Mouse (Mus musculus) kidney, adult 2 months (tissue): ENCODE measurements at regions not wholly inside any gene's neighbourhood (a gene's known extent, or its start where the extent isn't known, plus 50 kb on each side); places are given as distances from the start of the nearest gene placed in this dataset.

ENCODE experiments used
- DNase-seq: peaks from one replicate; pipeline ENCODE4 v3.0.0; 2021
- H3K27ac ChIP-seq: fragments of 200-500 bp; 2 replicates; pipeline ENCODE4 v1.5.1; 2012; ENCODE audit warnings: low read depth, low read length, control low read depth, inconsistent platforms; ENCODE audit not compliant: insufficient read depth
- H3K27me3 ChIP-seq: fragments of 200-500 bp; replicated peaks from 2 replicates; pipeline ENCODE4 v1.6.1; 2012; ENCODE audit warnings: mild to moderate bottlenecking, moderate library complexity, low read length, inconsistent platforms; ENCODE audit not compliant: control insufficient read depth, insufficient read depth
- H3K36me3 ChIP-seq: fragments of 200-500 bp; 2 replicates; pipeline ENCODE4 v1.6.1; 2012; ENCODE audit warnings: mild to moderate bottlenecking, moderate library complexity, low read length, inconsistent platforms; ENCODE audit not compliant: control insufficient read depth, insufficient read depth
- H3K4me1 ChIP-seq: fragments of 200-500 bp; 2 replicates; pipeline ENCODE4 v1.6.1; 2011; ENCODE audit warnings: low read length; ENCODE audit not compliant: control insufficient read depth, insufficient read depth
- H3K4me3 ChIP-seq: fragments of 200-500 bp; 2 replicates; pipeline ENCODE4 v1.5.1; 2011; ENCODE audit warnings: mild to moderate bottlenecking, low read depth, low read length, control low read depth; ENCODE audit not compliant: insufficient read depth
- CTCF ChIP-seq: fragments of 200-500 bp; conservative IDR thresholded peaks from 2 replicates; pipeline ENCODE4 v1.5.1; 2011; ENCODE audit warnings: low read depth, mild to moderate bottlenecking, control low read depth, low read length, moderate library complexity, mixed read lengths; ENCODE audit not compliant: insufficient read depth, insufficient read length
- POLR2A ChIP-seq: fragments of 200-500 bp; IDR thresholded peaks from one replicate; pipeline ENCODE4 v1.6.1; 2011; ENCODE audit warnings: low read depth, low read length, control low read depth
- WGBS: fragments of 180-500 bp; shearing (Covaris S2); methylation state at CpG from one replicate; pipeline ENCODE4 v1.1.7; 2018; 5-methylcytosine and 5-hydroxymethylcytosine counted together

DNA sequence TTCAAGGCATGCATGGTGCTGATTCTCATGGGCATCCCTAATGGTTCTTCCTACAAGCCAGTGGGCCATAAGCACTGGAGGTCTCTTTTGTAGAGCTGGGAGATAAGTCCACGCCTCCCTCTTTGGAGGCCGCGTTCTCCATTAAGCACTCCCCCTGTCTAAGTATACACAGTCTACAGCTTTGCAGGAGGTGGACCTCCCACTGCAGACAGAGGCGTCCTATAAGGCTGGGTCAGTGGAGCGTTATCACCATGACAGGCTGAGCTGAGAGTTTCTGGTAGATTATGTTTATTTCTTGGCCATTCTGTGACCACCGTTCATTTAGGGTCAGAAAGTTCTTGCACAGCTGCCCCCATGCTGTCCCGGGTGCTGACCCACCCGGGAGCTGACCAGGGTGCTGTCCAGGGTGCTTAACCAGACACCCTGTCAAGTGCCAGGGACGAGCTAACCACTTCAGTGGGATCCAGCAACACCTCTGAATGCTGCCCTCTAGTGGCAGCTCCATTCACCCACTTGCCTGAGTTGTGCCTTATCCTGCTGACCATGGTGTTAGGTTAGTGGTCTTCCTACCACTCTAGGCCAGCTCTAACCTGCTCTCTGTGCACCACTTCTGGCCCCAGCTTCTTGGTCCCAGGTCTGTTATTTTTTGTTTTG is 248.6 kb upstream of the Cdh4 start:
- TF ChIP-seq POLR2A (no peak), CTCF (peak; percentile 95)
- peak; percentile 73 for DNase-seq
- H3K27me3 ChIP-seq, result no peaks in the 10 kb centered on the region
- H3K4me3 ChIP-seq, result no peak overlapping the region
- H3K27ac ChIP-seq, result no peak overlapping the region
- 24% methylated on average over 9 of the region's 9 CpGs for WGBS
- no peaks in the 10 kb centered on the region for H3K36me3 ChIP-seq
- H3K4me1 ChIP-seq, result no peaks in the 10 kb centered on the region

DNA sequence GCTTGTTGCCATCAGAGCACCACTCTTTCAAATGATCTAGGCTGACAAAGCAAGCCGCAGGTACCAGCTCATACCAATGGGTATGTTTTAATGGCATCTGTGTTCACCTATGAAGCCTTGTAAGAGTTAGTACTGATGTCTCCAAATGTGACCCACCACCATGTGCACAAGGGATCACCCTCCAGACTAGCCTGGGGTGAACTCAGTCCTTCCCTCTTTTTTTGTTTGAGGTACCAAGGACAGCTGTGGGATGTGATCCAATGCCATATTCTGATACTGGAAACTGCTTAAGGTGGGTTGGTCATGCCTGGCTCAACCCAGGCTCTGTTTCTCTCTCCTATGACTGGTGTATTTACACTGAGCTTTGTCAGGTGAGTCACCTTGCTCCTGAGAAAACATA is 244.8 kb upstream of the Cdh4 start:
- DNase-seq, result no peak
- 92% methylated on average over 1 of the region's 1 CpGs for WGBS
- no peaks in the 10 kb centered on the region for H3K27me3 ChIP-seq
- H3K4me3 ChIP-seq, result no peak overlapping the region
- no peaks in the 10 kb centered on the region for H3K36me3 ChIP-seq
- no peak overlapping the region for H3K27ac ChIP-seq
- H3K4me1 ChIP-seq, result no peaks in the 10 kb centered on the region
- TF ChIP-seq CTCF (no peak), POLR2A (no peak)

DNA sequence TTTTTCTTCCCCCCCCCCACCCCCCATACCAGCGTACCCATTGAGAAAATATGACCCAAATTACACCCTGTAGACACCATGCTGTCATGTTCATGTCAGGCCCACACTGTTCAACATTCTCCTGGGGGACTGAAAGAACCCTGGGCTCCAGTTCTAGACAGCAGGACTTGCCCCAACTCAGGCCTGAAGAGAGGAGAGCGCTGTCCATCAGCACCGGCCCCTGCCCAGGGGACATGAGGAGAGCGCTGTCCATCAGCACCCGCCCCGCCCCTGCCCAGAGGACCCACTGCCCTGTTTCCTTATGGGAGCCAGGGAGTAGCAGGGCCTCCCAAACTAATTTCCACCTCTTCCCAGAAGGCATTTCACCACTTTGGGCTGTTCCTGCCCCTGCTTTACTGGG is 241.7 kb upstream of the Cdh4 start:
- Histone ChIP-seq H3K27me3 (no peaks in the 10 kb centered on the region), H3K4me3 (no peak overlapping the region), H3K4me1 (no peaks in the 10 kb centered on the region), H3K36me3 (no peaks in the 10 kb centered on the region), H3K27ac (no peak overlapping the region)
- 8% methylated on average over 6 of the region's 6 CpGs for WGBS
- no peak for DNase-seq
- TF ChIP-seq POLR2A (no peak), CTCF (no peak)

DNA sequence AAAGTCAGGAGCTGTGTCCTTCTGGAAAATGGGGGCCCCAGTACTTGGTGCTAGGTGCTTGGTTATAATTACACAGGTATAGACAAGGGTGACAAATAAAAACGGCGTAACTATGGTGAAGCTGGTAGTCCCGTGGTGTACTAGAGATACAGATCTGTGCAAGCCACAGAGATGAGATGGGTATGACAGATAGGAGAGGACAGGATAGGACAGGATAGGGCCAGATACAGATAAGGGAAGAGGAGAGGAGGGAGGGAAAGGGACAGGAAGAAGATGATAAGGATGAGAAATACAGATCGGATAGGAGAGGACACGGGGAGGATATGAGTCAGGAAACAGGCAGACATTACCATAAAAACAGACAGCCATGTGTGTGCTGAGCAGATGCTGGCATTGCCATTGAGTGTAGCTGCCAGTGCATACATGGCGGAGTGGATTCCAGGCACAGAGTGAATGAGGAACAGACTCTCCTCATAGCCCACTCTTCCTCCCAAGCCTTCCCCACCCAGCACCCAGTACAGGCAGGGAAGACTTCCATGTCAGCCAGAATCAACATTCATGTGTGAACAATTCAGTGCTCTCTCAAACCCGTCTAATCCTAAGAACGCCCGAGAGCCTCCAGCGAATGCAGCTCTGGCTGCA is 231.9 kb upstream of the Cdh4 start:
- no peak overlapping the region for H3K4me3 ChIP-seq
- no peaks in the 10 kb centered on the region for H3K27me3 ChIP-seq
- H3K36me3 ChIP-seq, result no peaks in the 10 kb centered on the region
- TF ChIP-seq POLR2A (no peak), CTCF (no peak)
- H3K27ac ChIP-seq, result no peak overlapping the region
- H3K4me1 ChIP-seq, result no peaks in the 10 kb centered on the region
- DNase-seq, result no peak
- 70% methylated on average over 10 of the region's 10 CpGs for WGBS

DNA sequence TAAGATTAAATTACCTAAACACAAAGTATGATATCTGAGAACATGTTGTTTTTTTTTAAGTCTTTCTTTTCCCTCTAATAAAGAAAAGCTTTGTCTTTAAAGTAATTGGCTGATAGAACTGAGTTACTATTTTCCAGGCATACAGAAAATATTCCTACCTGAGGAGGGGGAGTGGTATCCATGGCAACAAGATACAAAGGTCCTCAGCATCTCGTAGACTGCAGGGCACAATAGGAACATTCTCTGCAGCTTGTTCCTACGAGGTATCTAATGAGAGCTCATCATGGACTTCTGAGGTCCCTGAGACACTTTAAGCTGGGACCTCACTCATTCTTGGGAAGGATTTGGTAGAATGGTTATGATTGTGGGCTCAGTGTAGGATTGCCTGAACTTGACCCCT is 225.5 kb upstream of the Cdh4 start:
- no peak for TF ChIP-seq CTCF
- no peak for TF ChIP-seq POLR2A
- Histone ChIP-seq H3K27ac (no peak overlapping the region), H3K4me3 (no peak overlapping the region), H3K36me3 (no peaks in the 10 kb centered on the region), H3K4me1 (no peaks in the 10 kb centered on the region), H3K27me3 (no peaks in the 10 kb centered on the region)
- WGBS, result 20% methylated on average over 2 of the region's 2 CpGs
- DNase-seq, result no peak

DNA sequence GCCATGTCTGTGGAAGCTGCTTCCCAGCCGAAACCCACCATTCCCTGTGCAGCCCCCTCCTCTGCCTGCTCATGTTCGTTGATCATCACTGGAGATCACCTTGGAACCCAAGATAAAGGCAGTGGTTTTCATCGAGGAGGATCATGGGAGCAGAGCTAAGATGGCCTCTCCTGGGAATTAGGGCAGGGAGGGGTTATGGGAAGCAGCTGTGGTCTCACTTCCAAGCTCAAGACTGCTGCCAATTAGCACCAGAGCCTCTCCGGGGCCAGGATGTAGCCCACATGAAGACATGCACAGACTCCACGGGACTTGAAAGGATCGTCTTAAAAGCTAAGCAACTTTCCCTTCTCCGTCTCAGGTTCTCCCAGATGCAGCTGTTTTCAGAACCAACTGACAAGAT is 214.1 kb upstream of the Cdh4 start:
- TF ChIP-seq POLR2A (no peak), CTCF (no peak)
- Histone ChIP-seq H3K27ac (no peak overlapping the region), H3K27me3 (no peaks in the 10 kb centered on the region), H3K4me3 (no peak overlapping the region), H3K4me1 (no peaks in the 10 kb centered on the region), H3K36me3 (no peaks in the 10 kb centered on the region)
- 68% methylated on average over 7 of the region's 7 CpGs for WGBS
- DNase-seq, result no peak

DNA sequence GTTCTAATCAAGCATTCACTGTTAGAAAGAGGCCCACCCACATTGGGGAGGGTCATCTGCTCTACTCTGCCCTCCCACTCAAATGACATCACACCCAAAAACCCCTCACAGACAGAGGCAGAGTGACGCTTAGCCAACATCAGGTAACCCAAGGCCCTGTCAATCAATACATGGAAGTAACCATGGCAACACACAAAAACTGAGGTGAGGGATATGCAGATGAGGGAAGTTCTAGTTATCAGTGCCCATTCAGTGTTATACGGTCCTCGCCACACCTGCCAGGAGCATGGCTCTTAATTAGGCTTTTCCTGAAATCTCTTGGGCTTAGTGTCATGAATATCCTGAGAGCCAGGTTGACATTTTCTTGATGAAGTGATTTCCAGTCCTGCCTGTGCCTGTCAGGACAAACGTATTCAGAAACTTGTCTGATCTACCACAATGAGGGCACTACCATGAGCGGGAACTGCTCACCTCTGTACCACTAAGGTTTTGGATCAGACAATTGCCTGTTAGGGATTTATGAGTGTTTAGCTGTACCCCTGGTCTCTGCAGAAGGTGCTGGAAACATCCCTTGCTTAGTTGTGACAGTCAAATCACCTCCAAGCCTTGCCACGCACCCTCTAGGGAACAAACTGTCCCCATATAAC is 210.4 kb upstream of the Cdh4 start:
- TF ChIP-seq POLR2A (no peak), CTCF (no peak)
- no peak overlapping the region for H3K4me3 ChIP-seq
- no peak for DNase-seq

More for the DNA sequence above, 210.4 kb upstream of the Cdh4 start:
- Histone ChIP-seq H3K36me3 (no peaks in the 10 kb centered on the region), H3K27ac (no peak overlapping the region), H3K27me3 (no peaks in the 10 kb centered on the region), H3K4me1 (no peaks in the 10 kb centered on the region)
- 85% methylated on average over 6 of the region's 6 CpGs for WGBS
